21 mouse cellular contexts compared by ENCODE assay signal in genomic region chr2:27493971-27494370, GRCm38 (mm10). TPM values are rescaled to one million over a fixed set of nuclear protein-coding genes. Genes with fewer than 3 reads are reported as not detected.
A peak's percentile ranks its signal among the peaks of the same experiment; 100 is the strongest.
DNase-seq lines count a peak whose midpoint lies in the region; ATAC-seq and TF ChIP-seq lines count a peak whose summit lies in the region.
"Had no signal": no experiment of that assay in that cellular context is flagged by ENCODE, and none has a peak within 500 bp of the region (broad histone marks: within the 10 kb centered on the region; RNA-seq: fewer than 3 reads in every experiment).

No protein-coding gene starts in this region.

- no peak for DNase-seq in kidney, adult 2 months
- DNase-seq in kidney, adult 11 months = no peak
- DNase-seq in 416B (ENCODE audit: low read depth) = peak; percentile 62
- no peak for DNase-seq in frontal cortex, postnatal 10 days (ENCODE audit: low spot score in 2 of 2)
- no peak for DNase-seq in testis, postnatal 10 days (ENCODE audit: low spot score)
- no peak for DNase-seq in thymus, postnatal 14 days
- DNase-seq: adrenal gland, adult 2 months; cerebellum, postnatal 10 days; gastrocnemius, postnatal 10 days; kidney, postnatal 10 days; lung, adult 2 months; retina, postnatal 1 day had no signal

- no peaks in the 10 kb centered on the region for H3K36me3 ChIP-seq in kidney, adult 2 months (ENCODE audit: control insufficient read depth, insufficient read depth, low read length)
- H3K36me3 ChIP-seq in ES-Bruce4 (ENCODE audit: control insufficient read depth, insufficient read depth, low read length, poor library complexity, severe bottlenecking) = no peaks in the 10 kb centered on the region
- H3K36me3 ChIP-seq: forebrain, embryonic 15.5 days; hindbrain, embryonic 12.5 days; midbrain, embryonic 13.5 days; neural tube, embryonic 15.5 days had no signal

- no peak for TF ChIP-seq POLR2A in kidney, adult 2 months (IDR thresholded peaks at IDR 0.05; ENCODE audit: low read depth, low read length)
- TF ChIP-seq POLR2A in ES-Bruce4 (IDR thresholded peaks at IDR 0.05; ENCODE audit: insufficient read depth, low read length) = no peak

- no peak overlapping the region for H3K4me3 ChIP-seq in kidney, adult 2 months (ENCODE audit: insufficient read depth, low read depth, low read length)
- no peak overlapping the region for H3K4me3 ChIP-seq in ES-Bruce4 (ENCODE audit: low read depth, low read length)
- H3K4me3 ChIP-seq: forebrain, embryonic 15.5 days; hindbrain, embryonic 12.5 days; layer of hippocampus, adult 2 months; left cerebral cortex, adult 2 months; midbrain, embryonic 13.5 days; neural tube, embryonic 15.5 days had no signal

- peak; percentile 32; the same call in 1 of the 2 replicates for TF ChIP-seq CTCF in kidney, adult 2 months (conservative IDR thresholded peaks at IDR 0.05; ENCODE audit: insufficient read depth, insufficient read length, low read depth, low read length)
- TF ChIP-seq CTCF in ES-Bruce4 (IDR thresholded peaks at IDR 0.05; ENCODE audit: low read depth, low read length) = peak; percentile 9

- H3K27ac ChIP-seq in kidney, adult 2 months (ENCODE audit: insufficient read depth, low read depth, low read length) = no peak overlapping the region
- H3K27ac ChIP-seq in ES-Bruce4 (ENCODE audit: insufficient read depth, low read length) = no peak overlapping the region
- H3K27ac ChIP-seq: forebrain, embryonic 15.5 days; hindbrain, embryonic 12.5 days; layer of hippocampus, adult 2 months; left cerebral cortex, adult 2 months; midbrain, embryonic 13.5 days; neural tube, embryonic 15.5 days had no signal

- no peak for TF ChIP-seq EP300 in ES-Bruce4 (IDR thresholded peaks at IDR 0.05; ENCODE audit: insufficient read depth, low read depth, low read length)

- ATAC-seq in granulocyte monocyte progenitor cell, adult 5-6 weeks (replicated peaks; ENCODE audit: poor library complexity, severe bottlenecking) = peak; percentile 12
- ATAC-seq: forebrain, embryonic 15.5 days; intestine, embryonic 16.5 days; midbrain, embryonic 13.5 days had no signal

- H3K4me1 ChIP-seq in kidney, adult 2 months (ENCODE audit: control insufficient read depth, insufficient read depth, low read length) = no peaks in the 10 kb centered on the region
- peaks cover 2% of the 10 kb centered on the region for H3K4me1 ChIP-seq in ES-Bruce4 (ENCODE audit: control insufficient read depth, insufficient read depth, low read length)
- H3K4me1 ChIP-seq: neural tube, embryonic 15.5 days had no signal

- WGBS in kidney, adult 2 months = 98% methylated on average over 3 of the region's 3 CpGs

- H3K9ac ChIP-seq in ES-Bruce4 (ENCODE audit: low read depth, poor library complexity, severe bottlenecking) = no peak overlapping the region
- H3K9ac ChIP-seq: forebrain, embryonic 15.5 days; hindbrain, embryonic 12.5 days; midbrain, embryonic 13.5 days; neural tube, embryonic 15.5 days had no signal

- H3K27me3 ChIP-seq in kidney, adult 2 months (replicated peaks; ENCODE audit: control insufficient read depth, insufficient read depth, low read length) = no peaks in the 10 kb centered on the region
- H3K27me3 ChIP-seq in ES-Bruce4 (ENCODE audit: control insufficient read depth, insufficient read depth, low read length, poor library complexity, severe bottlenecking) = no peaks in the 10 kb centered on the region
- H3K27me3 ChIP-seq: forebrain, embryonic 15.5 days; hindbrain, embryonic 12.5 days; midbrain, embryonic 13.5 days; neural tube, embryonic 15.5 days had no signal

- H3K9me3 ChIP-seq in ES-Bruce4 (replicated peaks; ENCODE audit: control insufficient read depth, insufficient read depth, low read length, poor library complexity, severe bottlenecking) = peaks cover 29% of the 10 kb centered on the region
- H3K9me3 ChIP-seq: forebrain, embryonic 15.5 days; hindbrain, embryonic 12.5 days; midbrain, embryonic 13.5 days; neural tube, embryonic 15.5 days had no signal

RNA-seq across cellular contexts. Expression of gene Brd3, which starts 13.5 kb away (rescaled TPM):
- polyA plus RNA-seq in kidney, adult 2 months (2012; rRNA removed) = 16.4 and 16.7 TPM in 2 replicates
- 75.4 and 76.8 TPM in 2 replicates for polyA plus RNA-seq in ES-Bruce4 (2011; ENCODE audit: insufficient read depth, insufficient read length, low read depth, missing spikeins)
- 35.9 and 65.0 TPM in 2 replicates for total RNA-seq in granulocyte monocyte progenitor cell, adult 5-6 weeks (2014; fragmentation: Nextera tagmentation)
- 25.6 and 26.3 TPM in 2 replicates for total RNA-seq in granulocyte monocyte progenitor cell, adult 5-6 weeks (2017)

RNA-seq across cellular contexts. Expression of gene Wdr5, which starts 21.0 kb away (rescaled TPM):
- 28.7 and 29.7 TPM in 2 replicates for polyA plus RNA-seq in kidney, adult 2 months (2012; rRNA removed)
- 91.8 and 103 TPM in 2 replicates for polyA plus RNA-seq in ES-Bruce4 (2011; ENCODE audit: insufficient read depth, insufficient read length, low read depth, missing spikeins)
- total RNA-seq in granulocyte monocyte progenitor cell, adult 5-6 weeks (2014; fragmentation: Nextera tagmentation) = 61.9 and 77.1 TPM in 2 replicates
- total RNA-seq in granulocyte monocyte progenitor cell, adult 5-6 weeks (2017) = 76.8 and 88.0 TPM in 2 replicates

RNA-seq across cellular contexts. Expression of gene Brd3os, which starts 51.8 kb away (rescaled TPM):
- 11.6 and 15.1 TPM in 2 replicates for polyA plus RNA-seq in kidney, adult 2 months (2012; rRNA removed)
- 1.2 and 1.5 TPM in 2 replicates for polyA plus RNA-seq in ES-Bruce4 (2011; ENCODE audit: insufficient read depth, insufficient read length, low read depth, missing spikeins)
- 0.77 and 2.9 TPM in 2 replicates for total RNA-seq in granulocyte monocyte progenitor cell, adult 5-6 weeks (2014; fragmentation: Nextera tagmentation)
- total RNA-seq in granulocyte monocyte progenitor cell, adult 5-6 weeks (2017) = not detected in 2 replicates
